Mouse (Mus musculus) ES-E14 (cell line): ENCODE measurements around the gene Tmem135. TPM values are rescaled to one million over a fixed set of nuclear protein-coding genes. Genes with fewer than 3 reads are reported as not detected.

Source experiments
- DNase-seq: peaks from one replicate; pipeline ENCODE4 v3.0.0-alpha.2; 2013; ENCODE audit warnings: low read depth, low spot score
- H3K27ac ChIP-seq: 2 replicates; pipeline ENCODE4 v1.5.1; 2012; ENCODE audit warnings: low read depth, mild to moderate bottlenecking, low read length, moderate library complexity, mixed read lengths; ENCODE audit not compliant: poor library complexity, insufficient read depth, severe bottlenecking
- H3K36me3 ChIP-seq: 2 replicates; pipeline ENCODE4 v1.6.1; 2012; ENCODE audit warnings: mild to moderate bottlenecking, low read length, moderate library complexity, mixed read lengths; ENCODE audit not compliant: control insufficient read depth, poor library complexity, insufficient read depth, severe bottlenecking
- H3K4me1 ChIP-seq, 2 experiments: fragments of 150-350 bp in 1 of 2; sonication (generic) in 1 of 2; 2 replicates each; pipeline ENCODE4 v1.6.1; 2012; ENCODE audit warnings: low read length in 2 of 2, mild to moderate bottlenecking in 1 of 2, mixed read lengths in 1 of 2; ENCODE audit not compliant: control insufficient read depth in 2 of 2, insufficient read depth in 2 of 2, poor library complexity in 1 of 2
- H3K4me3 ChIP-seq, 2 experiments: fragments of 150-350 bp in 1 of 2; sonication (generic) in 1 of 2; 2 replicates each; pipeline ENCODE4 v1.5.1; 2012; ENCODE audit warnings: low read length in 2 of 2, low read depth in 1 of 2, mild to moderate bottlenecking in 1 of 2, mixed read lengths in 1 of 2; ENCODE audit not compliant: insufficient read depth in 1 of 2, poor library complexity in 1 of 2, severe bottlenecking in 1 of 2
- H3K9ac ChIP-seq: 2 replicates; pipeline ENCODE4 v1.6.1; 2012; ENCODE audit warnings: low read depth, mild to moderate bottlenecking, low read length, mixed read lengths; ENCODE audit not compliant: poor library complexity, insufficient read depth, severe bottlenecking
- H3K9me3 ChIP-seq: fragments of 150-350 bp; sonication (generic); 2 replicates; pipeline ENCODE4 v1.6.1; 2012; ENCODE audit warnings: low read depth, mild to moderate bottlenecking, low read length; ENCODE audit not compliant: control insufficient read depth, insufficient read depth
- CHD2 ChIP-seq: IDR thresholded peaks from 2 replicates; pipeline ENCODE4 v1.6.1; 2014; ENCODE audit warnings: mild to moderate bottlenecking, low read depth, low read length, inconsistent platforms
- HCFC1 ChIP-seq: IDR thresholded peaks from 2 replicates; pipeline ENCODE4 v1.6.1; 2012; ENCODE audit warnings: low read length, inconsistent platforms, borderline replicate concordance; ENCODE audit not compliant: insufficient read depth
- MAFK ChIP-seq: IDR thresholded peaks from 2 replicates; pipeline ENCODE4 v1.6.1; 2014; ENCODE audit warnings: mild to moderate bottlenecking, low read depth, low read length, inconsistent platforms; ENCODE audit not compliant: insufficient read depth
- ZC3H11A ChIP-seq: IDR thresholded peaks from 2 replicates; pipeline ENCODE4 v1.6.1; 2012; ENCODE audit warnings: low read depth, mild to moderate bottlenecking, inconsistent platforms, low read length, borderline replicate concordance
- ZNF384 ChIP-seq: IDR thresholded peaks from 2 replicates; pipeline ENCODE4 v1.6.1; 2012; ENCODE audit warnings: low read depth, low read length, inconsistent platforms
- in situ Hi-C, 2 experiments: fragments of 600-800 bp; cut with MboI; formaldehyde crosslinking; loops; one replicate each; pipeline ENCODE4 v1.15.1; 2025; ENCODE audit warnings: low sequenced_read_pairs in 2 of 2, inconsistent platforms in 1 of 2; ENCODE audit not compliant: unreplicated experiment in 2 of 2
- total RNA-seq: library from RNA; depleted of rRNA; stranded (reverse); fragments of 300-350 nt; gene quantifications from 2 replicates; pipeline ENCODE4 v1.2.3, GENCODE M21; 2012

Gene Tmem135
- total RNA-seq, 1 experiment = 19.0 TPM

GRCm38 (mm10) chr7:89198499-89198898 lies 205.5 kb downstream of the Tmem135 start:
- Histone ChIP-seq H3K36me3 (no peaks in the 10 kb centered on the region), H3K9me3 (no peaks in the 10 kb centered on the region), H3K9ac (no peak overlapping the region), H3K4me3 (no peak overlapping the region), H3K27ac (no peak overlapping the region), H3K4me1 (peaks cover 0 to 3% of the 10 kb centered on the region in 2 experiments; a peak in 2 of 4 replicates)
- TF ChIP-seq HCFC1 (no peak), CHD2 (no peak), ZC3H11A (no peak), ZNF384 (no peak), MAFK (no peak)
- in situ Hi-C loops = no loop called here
- DNase-seq = no peak

- DNase-seq = no peak
- TF ChIP-seq ZNF384 (no peak), CHD2 (no peak), HCFC1 (no peak), MAFK (no peak), ZC3H11A (no peak)
- Histone ChIP-seq H3K27ac (no peak overlapping the region), H3K4me1 (no peaks in the 10 kb centered on the region), H3K4me3 (no peak overlapping the region), H3K9me3 (no peaks in the 10 kb centered on the region), H3K9ac (no peak overlapping the region), H3K36me3 (no peaks in the 10 kb centered on the region)
- in situ Hi-C loops = no loop called here
Measured at GRCm38 (mm10) chr7:89193459-89193858, 210.6 kb downstream of the Tmem135 start.

- H3K9me3 ChIP-seq = no peaks in the 10 kb centered on the region
- H3K36me3 ChIP-seq = no peaks in the 10 kb centered on the region
- H3K27ac ChIP-seq = no peak overlapping the region
- no peak overlapping the region for H3K4me3 ChIP-seq
- peaks cover 2 to 3% of the 10 kb centered on the region in 2 experiments; a peak in 1 of 4 replicates for H3K4me1 ChIP-seq
- in situ Hi-C loops = no loop called here
- DNase-seq = no peak
- TF ChIP-seq CHD2 (no peak), ZNF384 (no peak), MAFK (no peak), HCFC1 (no peak), ZC3H11A (no peak)
- no peak overlapping the region for H3K9ac ChIP-seq
Measured at GRCm38 (mm10) chr7:89183928-89184327, 220.1 kb downstream of the Tmem135 start.

GRCm38 (mm10) chr7:89182943-89183342 lies 221.1 kb downstream of the Tmem135 start:
- TF ChIP-seq HCFC1 (no peak), ZNF384 (no peak), CHD2 (no peak), ZC3H11A (no peak), MAFK (no peak)
- in situ Hi-C loops = no loop called here
- H3K36me3 ChIP-seq = no peaks in the 10 kb centered on the region
- no peak overlapping the region for H3K4me3 ChIP-seq
- peaks cover 2 to 3% of the 10 kb centered on the region in 2 experiments; a peak in 1 of 4 replicates for H3K4me1 ChIP-seq
- DNase-seq = no peak
- no peaks in the 10 kb centered on the region for H3K9me3 ChIP-seq
- no peak overlapping the region for H3K27ac ChIP-seq
- H3K9ac ChIP-seq = no peak overlapping the region

- in situ Hi-C loops = no loop called here
- Histone ChIP-seq H3K27ac (no peak overlapping the region), H3K4me1 (peaks cover 2 to 3% of the 10 kb centered on the region in 2 experiments; a peak in 1 of 4 replicates), H3K9ac (no peak overlapping the region), H3K36me3 (no peaks in the 10 kb centered on the region), H3K9me3 (no peaks in the 10 kb centered on the region), H3K4me3 (no peak overlapping the region)
- DNase-seq = no peak
- TF ChIP-seq CHD2 (peak; percentile 48; the same call in 1 of the 2 replicates), ZNF384 (no peak)
Measured at GRCm38 (mm10) chr7:89181285-89181684, 222.7 kb downstream of the Tmem135 start.
